8 mouse cellular contexts compared by ENCODE assay signal in the genomic region with DNA sequence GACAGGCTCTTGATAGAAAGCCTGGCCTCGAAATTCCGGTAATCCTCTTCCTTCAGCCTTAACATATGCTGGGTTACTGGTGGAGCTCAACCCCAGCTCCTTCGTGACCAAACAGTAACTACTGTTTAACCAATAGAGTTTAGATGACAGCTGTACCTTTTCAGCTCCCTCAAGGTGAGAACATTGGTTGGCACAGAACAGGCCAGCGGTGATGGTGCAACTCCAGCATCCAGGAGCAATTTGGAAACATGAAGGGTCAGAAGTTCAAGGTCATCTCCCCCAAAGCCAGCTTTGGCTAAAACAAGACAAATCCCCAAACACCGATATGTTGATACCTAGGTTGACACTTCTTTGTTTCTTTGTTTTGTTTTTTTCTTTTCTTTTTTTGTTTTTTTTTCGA. TPM values are rescaled to one million over a fixed set of nuclear protein-coding genes. Genes with fewer than 3 reads are reported as not detected.
DNase-seq lines count a peak whose midpoint lies in the region; ATAC-seq and TF ChIP-seq lines count a peak whose summit lies in the region.

No protein-coding gene starts in this region.

- TF ChIP-seq CTCF in layer of hippocampus, adult 2 months (conservative IDR thresholded peaks at IDR 0.05): no peak
- no peak for TF ChIP-seq CTCF in hindbrain, postnatal 0 days (IDR thresholded peaks at IDR 0.05; ENCODE audit: low read depth)
- no peak for TF ChIP-seq CTCF in midbrain, postnatal 0 days (IDR thresholded peaks at IDR 0.05)

- 74% methylated on average over 6 of the region's 6 CpGs for WGBS in embryonic facial prominence, embryonic 11.5 days
- WGBS in hindbrain, postnatal 0 days: 67% methylated on average over 6 of the region's 6 CpGs
- WGBS in midbrain, postnatal 0 days: 66% methylated on average over 6 of the region's 6 CpGs

- H3K4me3 ChIP-seq in layer of hippocampus, adult 2 months: peak overlapping the region; percentile 82
- H3K4me3 ChIP-seq in embryonic facial prominence, embryonic 11.5 days (ENCODE audit: low read depth, low read length): peak overlapping the region; percentile 60; the same call in 1 of the 2 replicates
- H3K4me3 ChIP-seq in hindbrain, postnatal 0 days (ENCODE audit: low read length): peak overlapping the region; percentile 63
- peak overlapping the region; percentile 59 for H3K4me3 ChIP-seq in midbrain, postnatal 0 days (ENCODE audit: low read depth, low read length)

- H3K27ac ChIP-seq in layer of hippocampus, adult 2 months: peak overlapping the region; percentile 91
- no peak overlapping the region for H3K27ac ChIP-seq in embryonic facial prominence, embryonic 11.5 days (replicated peaks; ENCODE audit: low read depth, low read length)
- peak overlapping the region; percentile 86 for H3K27ac ChIP-seq in hindbrain, postnatal 0 days
- peak overlapping the region; percentile 85 for H3K27ac ChIP-seq in midbrain, postnatal 0 days (ENCODE audit: low read depth, low read length)

- H3K27me3 ChIP-seq in embryonic facial prominence, embryonic 11.5 days (ENCODE audit: control insufficient read depth, insufficient read depth, low read length): no peaks in the 10 kb centered on the region; the same call in 1 of the 2 replicates
- H3K27me3 ChIP-seq in hindbrain, postnatal 0 days (ENCODE audit: insufficient read depth, low read length): no peaks in the 10 kb centered on the region
- no peaks in the 10 kb centered on the region for H3K27me3 ChIP-seq in midbrain, postnatal 0 days (ENCODE audit: insufficient read depth, low read length)

- ATAC-seq in embryonic facial prominence, embryonic 11.5 days (replicated peaks; ENCODE audit: insufficient number of reproducible peaks, low FRiP score, low TSS enrichment, low read depth): no peak
- ATAC-seq in hindbrain, postnatal 0 days: no peak
- no peak for ATAC-seq in midbrain, postnatal 0 days (ENCODE audit: low FRiP score)
- ATAC-seq in activated CD4-positive, CD25-positive, alpha-beta regulatory T cell, adult 4 months: no peak

- H3K9me3 ChIP-seq in embryonic facial prominence, embryonic 11.5 days (replicated peaks; ENCODE audit: control insufficient read depth, low read length): no peaks in the 10 kb centered on the region
- H3K9me3 ChIP-seq in hindbrain, postnatal 0 days (ENCODE audit: low read length): no peaks in the 10 kb centered on the region
- H3K9me3 ChIP-seq in midbrain, postnatal 0 days (ENCODE audit: low read length): no peaks in the 10 kb centered on the region

- no peak for DNase-seq in layer of hippocampus, adult 2 months (ENCODE audit: low spot score in 2 of 2)
- no peak for DNase-seq in layer of hippocampus, adult 9-11 months
- no peak for DNase-seq in embryonic facial prominence, embryonic 11.5 days (ENCODE audit: low spot score)
- no peak for DNase-seq in hindbrain, postnatal 0 days (ENCODE audit: low spot score)
- no peak for DNase-seq in midbrain, postnatal 0 days (ENCODE audit: low spot score)
- no peak for DNase-seq in spleen, postnatal 10 days (ENCODE audit: low spot score in 2 of 2)
- DNase-seq in urinary bladder, postnatal 4 days (ENCODE audit: low spot score in 2 of 2): no peak

- H3K4me1 ChIP-seq in embryonic facial prominence, embryonic 11.5 days (ENCODE audit: control insufficient read depth, insufficient read depth, low read length): peaks cover 5% of the 10 kb centered on the region
- peaks cover 8% of the 10 kb centered on the region; the same call in 1 of the 2 replicates for H3K4me1 ChIP-seq in hindbrain, postnatal 0 days (ENCODE audit: insufficient read depth, low read length)
- 0 out of 2 replicates have a peak, but pooled peaks cover 9% of the 10 kb centered on the region for H3K4me1 ChIP-seq in midbrain, postnatal 0 days (ENCODE audit: insufficient read depth, low read length)

- peak overlapping the region; percentile 69 for H3K4me2 ChIP-seq in embryonic facial prominence, embryonic 11.5 days (ENCODE audit: low read depth, low read length)
- H3K4me2 ChIP-seq in hindbrain, postnatal 0 days (ENCODE audit: low read depth, low read length): peak overlapping the region; percentile 97
- peak overlapping the region; percentile 64 for H3K4me2 ChIP-seq in midbrain, postnatal 0 days (ENCODE audit: low read depth, low read length, poor library complexity, severe bottlenecking)

- no peaks in the 10 kb centered on the region for H3K36me3 ChIP-seq in embryonic facial prominence, embryonic 11.5 days (replicated peaks; ENCODE audit: control insufficient read depth, insufficient read depth, low read depth, low read length)
- no peaks in the 10 kb centered on the region for H3K36me3 ChIP-seq in hindbrain, postnatal 0 days (ENCODE audit: insufficient read depth, low read length)
- no peaks in the 10 kb centered on the region for H3K36me3 ChIP-seq in midbrain, postnatal 0 days (ENCODE audit: insufficient read depth, low read length)

- peak overlapping the region; percentile 63 for H3K9ac ChIP-seq in embryonic facial prominence, embryonic 11.5 days (replicated peaks; ENCODE audit: low read length)
- H3K9ac ChIP-seq in hindbrain, postnatal 0 days (replicated peaks; ENCODE audit: low read length): peak overlapping the region; percentile 58
- peak overlapping the region; percentile 73 for H3K9ac ChIP-seq in midbrain, postnatal 0 days (replicated peaks; ENCODE audit: low read length, poor library complexity, severe bottlenecking)

RNA-seq across cellular contexts. Expression of gene 1810010H24Rik, which starts 3.3 kb away (rescaled TPM):
- total RNA-seq in layer of hippocampus, adult 2 months (2021): 1 to 10 TPM; 3.1 to 3.5 TPM
- polyA plus RNA-seq in embryonic facial prominence, embryonic 11.5 days (2014; fragmentation: Nextera tagmentation; extraction: Ambion mirVana): 1.8 and 3.4 TPM in 2 replicates
- total RNA-seq in hindbrain, postnatal 0 days (2014; rRNA removed): 6.8 and 9.7 TPM in 2 replicates
- 10.6 and 12.0 TPM in 2 replicates for polyA plus RNA-seq in hindbrain, postnatal 0 days (2015; fragmentation: Nextera tagmentation; extraction: Ambion mirVana)
- 11.0 and 15.6 TPM in 2 replicates for total RNA-seq in midbrain, postnatal 0 days (2014; rRNA removed)
- 10.9 and 11.5 TPM in 2 replicates for polyA plus RNA-seq in midbrain, postnatal 0 days (2015; fragmentation: Nextera tagmentation; extraction: Ambion mirVana)
- polyA plus RNA-seq in activated CD4-positive, CD25-positive, alpha-beta regulatory T cell, adult 4 months (2017; shearing (Covaris generic)): 1 to 10 TPM in 1 of 2 experiments, under 1 TPM in 1; 0.46 to 1.5 TPM

RNA-seq across cellular contexts. Expression of gene Kpna2, which starts 29.4 kb away (rescaled TPM):
- 10 to 100 TPM; 17.7 to 19.1 TPM for total RNA-seq in layer of hippocampus, adult 2 months (2021)
- polyA plus RNA-seq in embryonic facial prominence, embryonic 11.5 days (2014; fragmentation: Nextera tagmentation; extraction: Ambion mirVana): 673 and 680 TPM in 2 replicates
- total RNA-seq in hindbrain, postnatal 0 days (2014; rRNA removed): 85.8 and 94.4 TPM in 2 replicates
- polyA plus RNA-seq in hindbrain, postnatal 0 days (2015; fragmentation: Nextera tagmentation; extraction: Ambion mirVana): 106 and 111 TPM in 2 replicates
- 73.1 and 82.8 TPM in 2 replicates for total RNA-seq in midbrain, postnatal 0 days (2014; rRNA removed)
- polyA plus RNA-seq in midbrain, postnatal 0 days (2015; fragmentation: Nextera tagmentation; extraction: Ambion mirVana): 92.7 TPM in 2 replicates
- 100 to 1,000 TPM; 202 to 218 TPM for polyA plus RNA-seq in activated CD4-positive, CD25-positive, alpha-beta regulatory T cell, adult 4 months (2017; shearing (Covaris generic))
